Mouse (Mus musculus): ENCODE measurements around the gene AI837181. TPM values are rescaled to one million over a fixed set of nuclear protein-coding genes. Genes with fewer than 3 reads are reported as not detected.

AI837181 gene
- polyA plus RNA-seq, 1 experiment from 2014 or later, result 87.3 TPM

GRCm38 (mm10) chr19:5475069-5475714 lies 50.2 kb downstream of the AI837181 start:
- ATAC-seq (ENCODE audit: low FRiP score), result peak; percentile 25; the same call in 1 of the 2 replicates
- peaks cover 34% of the 10 kb centered on the region for H3K4me1 ChIP-seq
- peak overlapping the region; percentile 75 for H3K27ac ChIP-seq (replicated peaks)

More at GRCm38 (mm10) chr19:5475069-5475714, 50.2 kb downstream of the AI837181 start:
- peaks cover 13% of the 10 kb centered on the region for H3K36me3 ChIP-seq
- H3K27me3 ChIP-seq (replicated peaks), result no peaks in the 10 kb centered on the region
- H3K4me3 ChIP-seq (replicated peaks), result peak overlapping the region; percentile 61
- H3K9ac ChIP-seq (replicated peaks), result peak overlapping the region; percentile 71
- H3K4me2 ChIP-seq, result peak overlapping the region; percentile 97
- WGBS, result 22% methylated on average over 13 of the region's 13 CpGs
- H3K9me3 ChIP-seq (replicated peaks), result no peaks in the 10 kb centered on the region

Other genes with a start within 250 kb of the AI837181 start
- 47.6 and 51.0 TPM in 2 replicates for gene Pacs1, start 152.0 kb upstream of the AI837181 start, polyA plus RNA-seq (2015; fragmentation: Nextera tagmentation; extraction: Ambion mirVana)
- gene Sf3b2, start 129.7 kb upstream of the AI837181 start, polyA plus RNA-seq (2015; fragmentation: Nextera tagmentation; extraction: Ambion mirVana), result 300 and 331 TPM in 2 replicates
- gene Gal3st3, start 126.8 kb upstream of the AI837181 start, polyA plus RNA-seq (2015; fragmentation: Nextera tagmentation; extraction: Ambion mirVana), result 37.8 and 42.0 TPM in 2 replicates
- gene Catsper1, start 89.4 kb upstream of the AI837181 start, polyA plus RNA-seq (2015; fragmentation: Nextera tagmentation; extraction: Ambion mirVana), result not detected in 2 replicates
- 8.0 and 10.0 TPM in 2 replicates for gene Cst6, start 75.6 kb upstream of the AI837181 start, polyA plus RNA-seq (2015; fragmentation: Nextera tagmentation; extraction: Ambion mirVana)
- gene Eif1ad, start 58.4 kb upstream of the AI837181 start, polyA plus RNA-seq (2015; fragmentation: Nextera tagmentation; extraction: Ambion mirVana), result 42.6 and 42.8 TPM in 2 replicates
- 312 and 353 TPM in 2 replicates for gene Banf1, start 58.0 kb upstream of the AI837181 start, polyA plus RNA-seq (2015; fragmentation: Nextera tagmentation; extraction: Ambion mirVana)
- 66.5 and 72.8 TPM in 2 replicates for gene Sart1, start 36.4 kb upstream of the AI837181 start, polyA plus RNA-seq (2015; fragmentation: Nextera tagmentation; extraction: Ambion mirVana)
- gene Tsga10ip, start 22.6 kb upstream of the AI837181 start, polyA plus RNA-seq (2015; fragmentation: Nextera tagmentation; extraction: Ambion mirVana), result 0.59 TPM in 1 of 2 replicates, not detected in the other
- 300 and 329 TPM in 2 replicates for gene Drap1, start 165 bp upstream of the AI837181 start, polyA plus RNA-seq (2015; fragmentation: Nextera tagmentation; extraction: Ambion mirVana)
- 0.45 TPM in 1 of 2 replicates, not detected in the other for gene Fosl1, start 22.4 kb downstream of the AI837181 start, polyA plus RNA-seq (2015; fragmentation: Nextera tagmentation; extraction: Ambion mirVana)
- gene Ccdc85b, start 32.8 kb downstream of the AI837181 start, polyA plus RNA-seq (2015; fragmentation: Nextera tagmentation; extraction: Ambion mirVana), result 12.6 and 15.0 TPM in 2 replicates
- 151 and 154 TPM in 2 replicates for gene Fibp, start 35.5 kb downstream of the AI837181 start, polyA plus RNA-seq (2015; fragmentation: Nextera tagmentation; extraction: Ambion mirVana)
- 4.5 and 9.0 TPM in 2 replicates for gene Ctsw, start 43.4 kb downstream of the AI837181 start, polyA plus RNA-seq (2015; fragmentation: Nextera tagmentation; extraction: Ambion mirVana)
- 54.0 and 62.6 TPM in 2 replicates for gene Efemp2, start 48.8 kb downstream of the AI837181 start, polyA plus RNA-seq (2015; fragmentation: Nextera tagmentation; extraction: Ambion mirVana)
- gene Mus81, start 63.3 kb downstream of the AI837181 start, polyA plus RNA-seq (2015; fragmentation: Nextera tagmentation; extraction: Ambion mirVana), result 48.0 and 48.4 TPM in 2 replicates
- gene Cfl1, start 65.3 kb downstream of the AI837181 start, polyA plus RNA-seq (2015; fragmentation: Nextera tagmentation; extraction: Ambion mirVana), result 3,233 and 3,320 TPM in 2 replicates
- 0.20 and 0.42 TPM in 2 replicates for gene 1700020D05Rik, start 78.6 kb downstream of the AI837181 start, polyA plus RNA-seq (2015; fragmentation: Nextera tagmentation; extraction: Ambion mirVana)
- gene Snx32, start 85.4 kb downstream of the AI837181 start, polyA plus RNA-seq (2015; fragmentation: Nextera tagmentation; extraction: Ambion mirVana), result 82.1 and 103 TPM in 2 replicates
- 0.06 and 2.0 TPM in 2 replicates for gene Ovol1, start 135.5 kb downstream of the AI837181 start, polyA plus RNA-seq (2015; fragmentation: Nextera tagmentation; extraction: Ambion mirVana)
- gene Ap5b1, start 142.9 kb downstream of the AI837181 start, polyA plus RNA-seq (2015; fragmentation: Nextera tagmentation; extraction: Ambion mirVana), result 2.7 and 4.7 TPM in 2 replicates
- gene Rnaseh2c, start 176.7 kb downstream of the AI837181 start, polyA plus RNA-seq (2015; fragmentation: Nextera tagmentation; extraction: Ambion mirVana), result 68.2 and 81.5 TPM in 2 replicates
- gene Kat5, start 185.1 kb downstream of the AI837181 start, polyA plus RNA-seq (2015; fragmentation: Nextera tagmentation; extraction: Ambion mirVana), result 64.9 and 66.2 TPM in 2 replicates
- gene Rela, start 212.3 kb downstream of the AI837181 start, polyA plus RNA-seq (2015; fragmentation: Nextera tagmentation; extraction: Ambion mirVana), result 31.6 and 39.2 TPM in 2 replicates
- gene Sipa1, start 238.6 kb downstream of the AI837181 start, polyA plus RNA-seq (2015; fragmentation: Nextera tagmentation; extraction: Ambion mirVana), result 19.1 and 21.7 TPM in 2 replicates